Mouse (Mus musculus): ENCODE data around the gene Bcar3. TPM values are rescaled to one million over a fixed set of nuclear protein-coding genes. Genes with fewer than 3 reads are reported as not detected.

Bcar3 gene
- polyA plus RNA-seq, 1 experiment from 2014 or later = 14.1 TPM

GRCm38 (mm10) chr3:122481891-122482739 is 188.2 kb downstream of the Bcar3 start:
- H3K4me3 ChIP-seq (replicated peaks) = no peak overlapping the region
- WGBS = 61% methylated on average over 21 of the region's 21 CpGs
- H3K27me3 ChIP-seq (replicated peaks) = no peaks in the 10 kb centered on the region
- peak overlapping the region; percentile 37; the same call in 1 of the 2 replicates for H3K27ac ChIP-seq
- no peaks in the 10 kb centered on the region for H3K36me3 ChIP-seq
- ATAC-seq (ENCODE audit: insufficient read depth, low FRiP score, low read depth) = peak; percentile 37; the same call in 1 of the 2 replicates
- peak overlapping the region; percentile 11 for H3K4me2 ChIP-seq
- H3K9ac ChIP-seq = no peak overlapping the region
- H3K9me3 ChIP-seq = no peaks in the 10 kb centered on the region
- H3K4me1 ChIP-seq = peaks cover 18% of the 10 kb centered on the region; the same call in 1 of the 2 replicates

- no peaks in the 10 kb centered on the region for H3K27me3 ChIP-seq (replicated peaks)
- H3K4me2 ChIP-seq = peak overlapping the region; percentile 19; the same call in 1 of the 2 replicates
- H3K27ac ChIP-seq = peak overlapping the region; percentile 36; the same call in 1 of the 2 replicates
- H3K36me3 ChIP-seq = no peaks in the 10 kb centered on the region
- 31% methylated on average over 14 of the region's 14 CpGs for WGBS
- H3K9me3 ChIP-seq = no peaks in the 10 kb centered on the region
- H3K9ac ChIP-seq = no peak overlapping the region
- peaks cover 23% of the 10 kb centered on the region; the same call in 1 of the 2 replicates for H3K4me1 ChIP-seq
- peak; percentile 17; the same call in 1 of the 2 replicates for ATAC-seq (ENCODE audit: insufficient read depth, low FRiP score, low read depth)
- no peak overlapping the region for H3K4me3 ChIP-seq (replicated peaks)
Observed at GRCm38 (mm10) chr3:122483066-122483782, 189.3 kb downstream of the Bcar3 start.

GRCm38 (mm10) chr3:122483783-122484130 is 189.8 kb downstream of the Bcar3 start:
- Histone ChIP-seq H3K9me3 (no peaks in the 10 kb centered on the region), H3K36me3 (no peaks in the 10 kb centered on the region), H3K9ac (no peak overlapping the region), H3K27ac (peak overlapping the region; percentile 36; the same call in 1 of the 2 replicates), H3K4me2 (peak overlapping the region; percentile 19; the same call in 1 of the 2 replicates), H3K27me3 (replicated peaks) (no peaks in the 10 kb centered on the region), H3K4me1 (peaks cover 25% of the 10 kb centered on the region; the same call in 1 of the 2 replicates), H3K4me3 (replicated peaks) (no peak overlapping the region)
- ATAC-seq (ENCODE audit: insufficient read depth, low FRiP score, low read depth) = no peak
- 40% methylated on average over 5 of the region's 5 CpGs for WGBS

- no peaks in the 10 kb centered on the region for H3K36me3 ChIP-seq
- no peak overlapping the region for H3K4me2 ChIP-seq
- H3K9me3 ChIP-seq = no peaks in the 10 kb centered on the region
- no peak overlapping the region for H3K4me3 ChIP-seq (replicated peaks)
- H3K27ac ChIP-seq = no peak overlapping the region
- H3K27me3 ChIP-seq (replicated peaks) = no peaks in the 10 kb centered on the region
- peaks cover 25% of the 10 kb centered on the region; the same call in 1 of the 2 replicates for H3K4me1 ChIP-seq
- H3K9ac ChIP-seq = no peak overlapping the region
- 72% methylated on average over 3 of the region's 3 CpGs for WGBS
- no peak for ATAC-seq (ENCODE audit: insufficient read depth, low FRiP score, low read depth)
Observed at GRCm38 (mm10) chr3:122484301-122484700, 190.4 kb downstream of the Bcar3 start.

GRCm38 (mm10) chr3:122485699-122486098 is 191.8 kb downstream of the Bcar3 start:
- ATAC-seq (ENCODE audit: insufficient read depth, low FRiP score, low read depth) = no peak

GRCm38 (mm10) chr3:122486193-122486592 is 192.3 kb downstream of the Bcar3 start:
- Histone ChIP-seq H3K27ac (no peak overlapping the region), H3K9me3 (no peaks in the 10 kb centered on the region), H3K4me2 (no peak overlapping the region), H3K4me1 (peaks cover 25% of the 10 kb centered on the region; the same call in 1 of the 2 replicates), H3K9ac (no peak overlapping the region), H3K4me3 (replicated peaks) (no peak overlapping the region), H3K36me3 (no peaks in the 10 kb centered on the region), H3K27me3 (replicated peaks) (no peaks in the 10 kb centered on the region)
- WGBS = 48% methylated on average over 4 of the region's 4 CpGs
- ATAC-seq (ENCODE audit: insufficient read depth, low FRiP score, low read depth) = no peak

More at GRCm38 (mm10) chr3:122485699-122486098, 191.8 kb downstream of the Bcar3 start:
- no peak overlapping the region for H3K27ac ChIP-seq
- H3K27me3 ChIP-seq (replicated peaks) = no peaks in the 10 kb centered on the region
- H3K36me3 ChIP-seq = no peaks in the 10 kb centered on the region
- H3K9me3 ChIP-seq = no peaks in the 10 kb centered on the region
- no peak overlapping the region for H3K4me2 ChIP-seq
- no peak overlapping the region for H3K4me3 ChIP-seq (replicated peaks)
- H3K9ac ChIP-seq = no peak overlapping the region
- WGBS = 89% methylated on average over 4 of the region's 4 CpGs
- peaks cover 25% of the 10 kb centered on the region; the same call in 1 of the 2 replicates for H3K4me1 ChIP-seq

- WGBS = 76% methylated on average over 1 of the region's 1 CpGs
- Histone ChIP-seq H3K4me2 (no peak overlapping the region), H3K9me3 (no peaks in the 10 kb centered on the region), H3K9ac (no peak overlapping the region), H3K27me3 (replicated peaks) (no peaks in the 10 kb centered on the region), H3K27ac (no peak overlapping the region), H3K4me1 (peaks cover 14% of the 10 kb centered on the region; the same call in 1 of the 2 replicates), H3K4me3 (replicated peaks) (no peak overlapping the region), H3K36me3 (no peaks in the 10 kb centered on the region)
- ATAC-seq (ENCODE audit: insufficient read depth, low FRiP score, low read depth) = no peak
Observed at GRCm38 (mm10) chr3:122488051-122488754, 194.3 kb downstream of the Bcar3 start.

- H3K9ac ChIP-seq = no peak overlapping the region
- WGBS = 70% methylated on average over 6 of the region's 6 CpGs
Observed at GRCm38 (mm10) chr3:122490574-122490973, 196.6 kb downstream of the Bcar3 start.

GRCm38 (mm10) chr3:122492006-122492405 is 198.1 kb downstream of the Bcar3 start:
- H3K36me3 ChIP-seq = no peaks in the 10 kb centered on the region
- 82% methylated on average over 3 of the region's 3 CpGs for WGBS
- no peak overlapping the region for H3K9ac ChIP-seq
- no peak overlapping the region for H3K27ac ChIP-seq
- H3K4me3 ChIP-seq (replicated peaks) = no peak overlapping the region
- H3K27me3 ChIP-seq (replicated peaks) = no peaks in the 10 kb centered on the region
- 0 out of 2 replicates have a peak, but pooled peaks cover 11% of the 10 kb centered on the region for H3K4me1 ChIP-seq
- no peak for ATAC-seq (ENCODE audit: insufficient read depth, low FRiP score, low read depth)
- H3K9me3 ChIP-seq = no peaks in the 10 kb centered on the region
- H3K4me2 ChIP-seq = no peak overlapping the region

More at GRCm38 (mm10) chr3:122490574-122490973, 196.6 kb downstream of the Bcar3 start:
- H3K4me2 ChIP-seq = no peak overlapping the region
- H3K4me3 ChIP-seq (replicated peaks) = no peak overlapping the region
- ATAC-seq (ENCODE audit: insufficient read depth, low FRiP score, low read depth) = no peak
- no peaks in the 10 kb centered on the region for H3K27me3 ChIP-seq (replicated peaks)
- H3K9me3 ChIP-seq = no peaks in the 10 kb centered on the region
- no peaks in the 10 kb centered on the region for H3K36me3 ChIP-seq
- H3K4me1 ChIP-seq = 0 out of 2 replicates have a peak, but pooled peaks cover 11% of the 10 kb centered on the region
- H3K27ac ChIP-seq = no peak overlapping the region

- H3K4me3 ChIP-seq (replicated peaks) = no peak overlapping the region
- no peaks in the 10 kb centered on the region for H3K27me3 ChIP-seq (replicated peaks)
- no peaks in the 10 kb centered on the region for H3K36me3 ChIP-seq
- no peak overlapping the region for H3K9ac ChIP-seq
- no peak overlapping the region for H3K27ac ChIP-seq
- ATAC-seq (ENCODE audit: insufficient read depth, low FRiP score, low read depth) = no peak
- no peak overlapping the region for H3K4me2 ChIP-seq
- H3K4me1 ChIP-seq = 0 out of 2 replicates have a peak, but pooled peaks cover 8% of the 10 kb centered on the region
- 67% methylated on average over 21 of the region's 21 CpGs for WGBS
- no peaks in the 10 kb centered on the region for H3K9me3 ChIP-seq
Observed at GRCm38 (mm10) chr3:122492872-122493615, 199.1 kb downstream of the Bcar3 start.

- Histone ChIP-seq H3K36me3 (no peaks in the 10 kb centered on the region), H3K4me2 (no peak overlapping the region), H3K27me3 (replicated peaks) (no peaks in the 10 kb centered on the region), H3K9me3 (no peaks in the 10 kb centered on the region), H3K4me1 (0 out of 2 replicates have a peak, but pooled peaks cover 4% of the 10 kb centered on the region), H3K27ac (no peak overlapping the region), H3K4me3 (replicated peaks) (no peak overlapping the region), H3K9ac (no peak overlapping the region)
- WGBS = 50% methylated on average over 6 of the region's 6 CpGs
- no peak for ATAC-seq (ENCODE audit: insufficient read depth, low FRiP score, low read depth)
Observed at GRCm38 (mm10) chr3:122494764-122495163, 200.8 kb downstream of the Bcar3 start.

Data from stomach, embryonic 15.5 days (tissue).